Mouse (Mus musculus) sigmoid colon, adult 10 weeks (tissue): ENCODE data around the gene Mrpl3. TPM values are rescaled to one million over a fixed set of nuclear protein-coding genes. Genes with fewer than 3 reads are reported as not detected.

Experiments
- polyA plus RNA-seq: library from polyadenylated mRNA; stranded (reverse); fragments of 350-450 nt; fragmentation: Illumina TruSeq; extraction: RNeasy Lipid Tissue Mini Kit (QIAGEN cat#74804); gene quantifications from one replicate; pipeline ENCODE4 v1.2.3, GENCODE M21; 2014; ENCODE audit warnings: low read depth, low replicate concordance

Mrpl3 gene
- 85.4 TPM for polyA plus RNA-seq

GRCm38 (mm10) chr9:105053147-105053557, at the start of gene Mrpl3:
Mrpl3 (plus strand) TSS chr9:105053239.

Other genes with a start within 250 kb of the Mrpl3 start
- 27.9 TPM for gene Nudt16, start 78.6 kb downstream of the Mrpl3 start, polyA plus RNA-seq
- not detected for gene 1700080E11Rik, start 91.9 kb downstream of the Mrpl3 start, polyA plus RNA-seq